Mouse (Mus musculus) embryonic facial prominence, embryonic 12.5 days (tissue): ENCODE results near the gene Gm20823. TPM values are rescaled to one million over a fixed set of nuclear protein-coding genes. Genes with fewer than 3 reads are reported as not detected.
"Not testable (repeated sequence)": the region's sequence is repeated elsewhere in the genome, so short reads cannot be mapped to it uniquely, and the experiment has no call there.

ENCODE experiments used
- ATAC-seq: fragments of 200-750 bp; cut with Nextera tagmentation; 2 replicates; pipeline ENCODE4 v1.8.0; 2017; ENCODE audit not compliant: insufficient number of reproducible peaks, insufficient read depth, low FRiP score, low TSS enrichment
- H3K27ac ChIP-seq: fragments of 300-500 bp; sonication (generic); 2 replicates; pipeline ENCODE4 v1.5.1; 2016; ENCODE audit warnings: mild to moderate bottlenecking
- H3K27me3 ChIP-seq: fragments of 300-500 bp; sonication (generic); 2 replicates; pipeline ENCODE4 v1.6.1; 2016; ENCODE audit warnings: mild to moderate bottlenecking, moderate library complexity
- H3K36me3 ChIP-seq: fragments of 300-500 bp; sonication (generic); 2 replicates; pipeline ENCODE4 v1.6.1; 2016; ENCODE audit warnings: mild to moderate bottlenecking
- H3K4me1 ChIP-seq: fragments of 300-500 bp; sonication (generic); 2 replicates; pipeline ENCODE4 v1.6.1; 2016
- H3K4me2 ChIP-seq: fragments of 300-500 bp; sonication (generic); replicated peaks from 2 replicates; pipeline ENCODE4 v1.6.1; 2016; ENCODE audit warnings: mild to moderate bottlenecking, moderate library complexity
- H3K4me3 ChIP-seq: fragments of 300-500 bp; sonication (generic); 2 replicates; pipeline ENCODE4 v1.5.1; 2016; ENCODE audit warnings: mild to moderate bottlenecking
- H3K9ac ChIP-seq: fragments of 300-500 bp; sonication (generic); 2 replicates; pipeline ENCODE4 v1.6.1; 2016; ENCODE audit warnings: mild to moderate bottlenecking, moderate library complexity
- H3K9me3 ChIP-seq: fragments of 300-500 bp; sonication (generic); 2 replicates; pipeline ENCODE4 v1.6.1; 2016; ENCODE audit warnings: mild to moderate bottlenecking, moderate library complexity
- WGBS: fragments of 180-500 bp; shearing (Covaris S2); methylation state at CpG from one replicate; pipeline ENCODE4 v1.1.7; 2016; 5-methylcytosine and 5-hydroxymethylcytosine counted together
- polyA plus RNA-seq: library from polyadenylated mRNA; unstranded; fragments of >200 nt; fragmentation: Nextera tagmentation; extraction: Ambion mirVana; gene quantifications from 2 replicates; pipeline ENCODE4 v1.2.1, GENCODE M21; 2016

The Gm20823 gene
- not detected in 2 replicates for polyA plus RNA-seq

GRCm38 (mm10) chrY:62464745-62465144 is at the start of gene Gm20823:
TSS of gene Gm20823 (minus strand) at chrY:62464845.
- H3K36me3 ChIP-seq, H3K9me3 ChIP-seq, ATAC-seq, H3K27me3 ChIP-seq, H3K4me2 ChIP-seq, H3K27ac ChIP-seq, H3K4me3 ChIP-seq, H3K9ac ChIP-seq, H3K4me1 ChIP-seq: not testable (repeated sequence)
- WGBS = no CpG with 5 or more reads among the region's 4 CpGs
